Mouse (Mus musculus) embryonic fibroblast, embryonic 13.5 days (primary cell): ENCODE results near the gene Spp1. TPM values are rescaled to one million over a fixed set of nuclear protein-coding genes. Genes with fewer than 3 reads are reported as not detected.
A peak's percentile ranks its signal among the peaks of the same experiment; 100 is the strongest.

Experiments
- H3K27ac ChIP-seq: 2 replicates; pipeline ENCODE4 v1.5.1; 2012; ENCODE audit warnings: low read length, control low read depth, inconsistent platforms; ENCODE audit not compliant: insufficient read depth
- H3K4me1 ChIP-seq: 2 replicates; pipeline ENCODE4 v1.6.1; 2011; ENCODE audit warnings: low read length; ENCODE audit not compliant: control insufficient read depth, insufficient read depth
- H3K4me3 ChIP-seq: 2 replicates; pipeline ENCODE4 v1.5.1; 2011; ENCODE audit warnings: mild to moderate bottlenecking, control low read depth, low read length; ENCODE audit not compliant: insufficient read depth
- CTCF ChIP-seq: IDR thresholded peaks from 2 replicates; pipeline ENCODE4 v1.5.1; 2011; ENCODE audit warnings: mild to moderate bottlenecking, control low read depth, low read length, moderate library complexity, borderline replicate concordance; ENCODE audit not compliant: insufficient read depth
- POLR2A ChIP-seq: IDR thresholded peaks from 2 replicates; pipeline ENCODE4 v1.6.1; 2011; ENCODE audit warnings: low read depth, mild to moderate bottlenecking, control low read depth, low read length, moderate library complexity
- polyA plus RNA-seq: library from polyadenylated mRNA; stranded (reverse); fragments of >200 nt; gene quantifications from 2 replicates; pipeline ENCODE4 v1.2.4, GENCODE M21; 2011; ENCODE audit warnings: low read depth; ENCODE audit not compliant: missing spikeins, insufficient read length

Spp1 gene
- polyA plus RNA-seq, 1 experiment, result 2,527 TPM

GRCm38 (mm10) chr5:104403351-104403750 is 31.6 kb upstream of the Spp1 start:
- Histone ChIP-seq H3K27ac (no peak overlapping the region), H3K4me3 (no peak overlapping the region), H3K4me1 (peaks cover 12% of the 10 kb centered on the region)
- TF ChIP-seq CTCF (no peak), POLR2A (no peak)

- H3K4me1 ChIP-seq, result peaks cover 9% of the 10 kb centered on the region
- H3K4me3 ChIP-seq, result no peak overlapping the region
- no peak for TF ChIP-seq POLR2A
- no peak for TF ChIP-seq CTCF
- 0 out of 2 replicates have a peak overlapping the region, but pooled peaks have one; percentile 50 for H3K27ac ChIP-seq
These were observed 30.4 kb upstream of the Spp1 start for GRCm38 (mm10) chr5:104404551-104404950.

- Histone ChIP-seq H3K4me3 (no peak overlapping the region), H3K27ac (peak overlapping the region; percentile 42; the same call in 1 of the 2 replicates), H3K4me1 (peaks cover 7% of the 10 kb centered on the region)
- no peak for TF ChIP-seq POLR2A
- TF ChIP-seq CTCF, result no peak
These were observed 29.9 kb upstream of the Spp1 start for GRCm38 (mm10) chr5:104405051-104405450.

- Histone ChIP-seq H3K27ac (peak overlapping the region; percentile 78), H3K4me3 (no peak overlapping the region), H3K4me1 (peaks cover 5% of the 10 kb centered on the region)
- TF ChIP-seq POLR2A, result no peak
- no peak for TF ChIP-seq CTCF
These were observed 28.2 kb upstream of the Spp1 start for GRCm38 (mm10) chr5:104406756-104407155.

- TF ChIP-seq POLR2A (no peak), CTCF (no peak)
- no peak overlapping the region for H3K4me3 ChIP-seq
- H3K27ac ChIP-seq, result peak overlapping the region; percentile 99
- H3K4me1 ChIP-seq, result peaks cover 5% of the 10 kb centered on the region
These were observed 27.2 kb upstream of the Spp1 start for GRCm38 (mm10) chr5:104407541-104408231.

- Histone ChIP-seq H3K27ac (peak overlapping the region; percentile 99), H3K4me1 (peaks cover 3% of the 10 kb centered on the region; the same call in 1 of the 2 replicates), H3K4me3 (no peak overlapping the region)
- TF ChIP-seq CTCF, result no peak
- TF ChIP-seq POLR2A, result no peak
These were observed 26.4 kb upstream of the Spp1 start for GRCm38 (mm10) chr5:104408549-104408948.

GRCm38 (mm10) chr5:104415999-104416398 is 18.9 kb upstream of the Spp1 start:
- no peak overlapping the region for H3K4me3 ChIP-seq
- H3K4me1 ChIP-seq, result no peaks in the 10 kb centered on the region
- peak overlapping the region; percentile 40; the same call in 1 of the 2 replicates for H3K27ac ChIP-seq
- TF ChIP-seq CTCF (no peak), POLR2A (no peak)

- no peaks in the 10 kb centered on the region for H3K4me1 ChIP-seq
- TF ChIP-seq CTCF (no peak), POLR2A (no peak)
- H3K27ac ChIP-seq, result no peak overlapping the region
- H3K4me3 ChIP-seq, result no peak overlapping the region
These were observed 17.9 kb upstream of the Spp1 start for GRCm38 (mm10) chr5:104417028-104417427.

- no peak for TF ChIP-seq CTCF
- TF ChIP-seq POLR2A, result no peak
- no peak overlapping the region for H3K4me3 ChIP-seq
- H3K27ac ChIP-seq, result no peak overlapping the region
- no peaks in the 10 kb centered on the region for H3K4me1 ChIP-seq
These were observed 17.2 kb upstream of the Spp1 start for GRCm38 (mm10) chr5:104417721-104418120.

GRCm38 (mm10) chr5:104422039-104422438 is 12.9 kb upstream of the Spp1 start:
- Histone ChIP-seq H3K4me3 (no peak overlapping the region), H3K27ac (no peak overlapping the region), H3K4me1 (no peaks in the 10 kb centered on the region)
- TF ChIP-seq CTCF (no peak), POLR2A (no peak)
